Mouse (Mus musculus): ENCODE data around the gene Add1. TPM values are rescaled to one million over a fixed set of nuclear protein-coding genes. Genes with fewer than 3 reads are reported as not detected.
"Not testable (repeated sequence)": the region's sequence is repeated elsewhere in the genome, so short reads cannot be mapped to it uniquely, and the experiment has no call there.

Gene Add1
- polyA plus RNA-seq, 1 experiment: 191 TPM

- peak overlapping the region; percentile 87 for H3K4me3 ChIP-seq (ENCODE audit: insufficient read depth, low read length)
- H3K27ac ChIP-seq (ENCODE audit: insufficient read depth, low read length): no peak overlapping the region
- no peaks in the 10 kb centered on the region for H3K4me1 ChIP-seq (ENCODE audit: control insufficient read depth, insufficient read depth, low read length)
- TF ChIP-seq POLR2A (IDR thresholded peaks at IDR 0.05; ENCODE audit: low read depth, low read length) (no peak), CTCF (IDR thresholded peaks at IDR 0.05; ENCODE audit: borderline replicate concordance, insufficient read depth, low read length) (no peak)
Observed at GRCm38 (mm10) chr5:34549135-34549482, 24.4 kb upstream of the Add1 start.

DNA sequence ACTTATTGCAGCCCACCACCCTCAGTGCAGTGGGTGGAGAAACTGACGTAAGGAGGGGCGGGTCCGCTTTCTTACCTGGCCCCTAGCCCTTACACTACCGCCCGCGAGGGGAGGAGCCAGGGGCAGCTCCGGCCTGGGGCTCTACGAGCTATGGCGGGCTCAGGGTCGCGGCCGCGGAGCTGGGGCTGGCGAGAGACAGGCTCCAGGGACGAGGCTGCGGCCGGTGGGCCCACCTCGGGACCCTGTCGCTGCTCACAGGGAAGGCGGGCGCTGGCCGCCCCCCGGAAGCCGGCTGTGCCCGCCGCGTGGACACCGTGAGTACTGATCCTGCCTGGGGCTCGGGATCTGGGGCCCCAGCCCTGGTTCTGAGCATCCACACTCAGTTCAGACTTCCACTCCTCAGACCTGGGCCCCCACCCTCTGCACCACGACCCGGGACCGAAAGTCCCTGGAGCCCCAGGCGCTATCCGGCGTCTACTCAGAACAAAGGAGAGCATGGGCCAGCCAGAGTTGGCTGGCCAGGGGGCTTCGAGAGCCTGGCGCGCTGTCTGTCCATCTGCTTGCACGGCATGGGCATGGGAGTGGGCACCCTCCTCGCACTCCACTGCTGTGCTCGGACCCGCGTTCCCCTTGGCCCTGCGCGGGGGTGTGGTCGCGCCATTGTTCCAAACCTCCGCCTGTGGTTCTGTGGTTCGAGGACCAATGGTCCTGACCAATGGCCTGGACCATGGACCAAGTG lies 23.8 kb upstream of the Add1 start:
- Histone ChIP-seq H3K4me3 (ENCODE audit: insufficient read depth, low read length) (peak overlapping the region; percentile 87), H3K4me1 (ENCODE audit: control insufficient read depth, insufficient read depth, low read length) (no peaks in the 10 kb centered on the region), H3K27ac (ENCODE audit: insufficient read depth, low read length) (no peak overlapping the region)
- TF ChIP-seq POLR2A (IDR thresholded peaks at IDR 0.05; ENCODE audit: low read depth, low read length): peak; percentile 69
- no peak for TF ChIP-seq CTCF (IDR thresholded peaks at IDR 0.05; ENCODE audit: borderline replicate concordance, insufficient read depth, low read length)

GRCm38 (mm10) chr5:34550251-34550650 lies 23.2 kb upstream of the Add1 start:
- no peaks in the 10 kb centered on the region for H3K4me1 ChIP-seq (ENCODE audit: control insufficient read depth, insufficient read depth, low read length)
- peak overlapping the region; percentile 87 for H3K4me3 ChIP-seq (ENCODE audit: insufficient read depth, low read length)
- no peak overlapping the region for H3K27ac ChIP-seq (ENCODE audit: insufficient read depth, low read length)
- no peak for TF ChIP-seq POLR2A (IDR thresholded peaks at IDR 0.05; ENCODE audit: low read depth, low read length)

DNA sequence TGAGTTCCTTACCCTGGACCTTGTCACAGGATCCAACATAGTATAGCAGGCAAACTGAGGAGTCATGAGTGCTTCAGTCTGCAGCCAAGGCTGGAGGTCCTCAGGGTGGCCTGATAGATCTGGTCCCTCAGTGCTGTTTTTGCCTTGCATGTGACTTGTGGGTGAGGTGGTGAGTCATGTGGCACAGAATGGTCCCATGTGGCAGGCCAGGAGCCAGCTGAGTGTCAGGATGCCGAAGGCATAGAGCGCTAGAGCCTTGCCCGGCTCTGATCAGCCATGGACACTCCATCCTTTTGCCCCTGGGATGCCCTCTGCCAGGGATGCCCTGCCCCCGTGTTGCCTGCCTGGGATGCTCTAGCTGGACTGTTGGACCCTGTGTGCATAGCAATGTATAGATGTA lies 21.6 kb upstream of the Add1 start:
- Histone ChIP-seq H3K4me1 (ENCODE audit: control insufficient read depth, insufficient read depth, low read length) (no peaks in the 10 kb centered on the region), H3K27ac (ENCODE audit: insufficient read depth, low read length) (no peak overlapping the region), H3K4me3 (ENCODE audit: insufficient read depth, low read length) (no peak overlapping the region)
- TF ChIP-seq CTCF (IDR thresholded peaks at IDR 0.05; ENCODE audit: borderline replicate concordance, insufficient read depth, low read length) (no peak), POLR2A (IDR thresholded peaks at IDR 0.05; ENCODE audit: low read depth, low read length) (no peak)

- no peak for TF ChIP-seq POLR2A (IDR thresholded peaks at IDR 0.05; ENCODE audit: low read depth, low read length)
- TF ChIP-seq CTCF (IDR thresholded peaks at IDR 0.05; ENCODE audit: borderline replicate concordance, insufficient read depth, low read length): no peak
- Histone ChIP-seq H3K27ac (ENCODE audit: insufficient read depth, low read length) (no peak overlapping the region), H3K4me3 (ENCODE audit: insufficient read depth, low read length) (no peak overlapping the region), H3K4me1 (ENCODE audit: control insufficient read depth, insufficient read depth, low read length) (0 out of 2 replicates have a peak, but pooled peaks cover 5% of the 10 kb centered on the region)
Observed at GRCm38 (mm10) chr5:34563854-34564253, 9.6 kb upstream of the Add1 start.

GRCm38 (mm10) chr5:34564291-34564690 lies 9.2 kb upstream of the Add1 start:
- no peak for TF ChIP-seq POLR2A (IDR thresholded peaks at IDR 0.05; ENCODE audit: low read depth, low read length)
- no peak for TF ChIP-seq CTCF (IDR thresholded peaks at IDR 0.05; ENCODE audit: borderline replicate concordance, insufficient read depth, low read length)
- Histone ChIP-seq H3K27ac (ENCODE audit: insufficient read depth, low read length) (no peak overlapping the region), H3K4me1 (ENCODE audit: control insufficient read depth, insufficient read depth, low read length) (0 out of 2 replicates have a peak, but pooled peaks cover 5% of the 10 kb centered on the region), H3K4me3 (ENCODE audit: insufficient read depth, low read length) (no peak overlapping the region)

DNA sequence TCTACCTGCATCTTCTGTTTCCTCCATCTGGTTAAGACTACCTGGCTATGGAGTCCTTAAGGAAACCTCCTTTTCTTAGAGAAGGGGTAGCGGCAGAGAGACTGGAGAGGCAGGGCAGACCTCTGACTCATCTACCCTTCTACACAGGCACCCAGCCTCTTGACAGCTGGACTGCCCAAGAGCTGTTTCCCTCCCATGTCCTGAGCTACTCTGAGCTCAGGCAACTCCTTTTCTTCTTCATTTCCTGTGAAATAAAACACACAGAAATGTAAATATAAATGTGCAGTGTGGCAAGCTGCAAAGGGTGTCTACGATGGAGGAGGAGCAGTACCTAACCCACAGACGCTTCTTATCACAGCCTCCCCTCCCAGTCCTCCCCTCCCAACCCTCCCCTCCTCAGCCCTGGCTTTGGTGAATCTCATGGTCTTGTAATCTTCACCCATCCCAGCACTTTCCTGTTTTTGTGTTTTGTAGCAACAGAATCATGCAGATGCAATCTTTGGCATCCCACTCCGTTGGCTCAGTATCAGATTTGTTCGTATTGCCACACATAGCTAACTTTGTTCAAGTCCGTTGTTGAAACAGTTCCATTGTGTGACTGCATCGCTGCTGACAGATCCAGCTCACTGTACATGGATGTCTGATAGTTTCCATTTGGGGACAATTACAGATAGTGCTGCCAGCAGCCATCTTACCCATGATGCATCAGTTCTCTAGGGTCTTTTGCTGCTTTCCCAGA lies 7.8 kb upstream of the Add1 start:
- no peak overlapping the region for H3K4me3 ChIP-seq (ENCODE audit: insufficient read depth, low read length)
- TF ChIP-seq POLR2A (IDR thresholded peaks at IDR 0.05; ENCODE audit: low read depth, low read length): no peak
- TF ChIP-seq CTCF (IDR thresholded peaks at IDR 0.05; ENCODE audit: borderline replicate concordance, insufficient read depth, low read length): no peak
- H3K27ac ChIP-seq (ENCODE audit: insufficient read depth, low read length): peak overlapping the region; percentile 72
- 0 out of 2 replicates have a peak, but pooled peaks cover 5% of the 10 kb centered on the region for H3K4me1 ChIP-seq (ENCODE audit: control insufficient read depth, insufficient read depth, low read length)

- Histone ChIP-seq H3K27ac (ENCODE audit: insufficient read depth, low read length) (no peak overlapping the region), H3K4me3 (ENCODE audit: insufficient read depth, low read length) (no peak overlapping the region), H3K4me1 (ENCODE audit: control insufficient read depth, insufficient read depth, low read length) (peaks cover 2% of the 10 kb centered on the region; the same call in 1 of the 2 replicates)
- TF ChIP-seq CTCF (IDR thresholded peaks at IDR 0.05; ENCODE audit: borderline replicate concordance, insufficient read depth, low read length): no peak
- TF ChIP-seq POLR2A (IDR thresholded peaks at IDR 0.05; ENCODE audit: low read depth, low read length): no peak
Observed at GRCm38 (mm10) chr5:34571551-34571950, 1.9 kb upstream of the Add1 start.

GRCm38 (mm10) chr5:34572568-34572967 lies 896 bp upstream of the Add1 start:
- TF ChIP-seq POLR2A (IDR thresholded peaks at IDR 0.05; ENCODE audit: low read depth, low read length): 0 out of 2 replicates have a peak, but pooled peaks have one; percentile 10
- H3K4me3 ChIP-seq (ENCODE audit: insufficient read depth, low read length): peak overlapping the region; percentile 70
- H3K4me1 ChIP-seq (ENCODE audit: control insufficient read depth, insufficient read depth, low read length); H3K27ac ChIP-seq (ENCODE audit: insufficient read depth, low read length): not testable (repeated sequence)

- H3K4me3 ChIP-seq (ENCODE audit: insufficient read depth, low read length): peak overlapping the region; percentile 99
- H3K4me1 ChIP-seq (ENCODE audit: control insufficient read depth, insufficient read depth, low read length): peaks cover 2% of the 10 kb centered on the region; the same call in 1 of the 2 replicates
- TF ChIP-seq CTCF (IDR thresholded peaks at IDR 0.05; ENCODE audit: borderline replicate concordance, insufficient read depth, low read length) (no peak), POLR2A (IDR thresholded peaks at IDR 0.05; ENCODE audit: low read depth, low read length) (no peak)
- peak overlapping the region; percentile 74; the same call in 1 of the 2 replicates for H3K27ac ChIP-seq (ENCODE audit: insufficient read depth, low read length)
Observed at GRCm38 (mm10) chr5:34574721-34575120, 1.3 kb downstream of the Add1 start.

Measured in embryonic fibroblast, embryonic 13.5 days (primary cell).